Mouse (Mus musculus): Measurements from ENCODE around the gene Acta2.

The Acta2 gene

DNA sequence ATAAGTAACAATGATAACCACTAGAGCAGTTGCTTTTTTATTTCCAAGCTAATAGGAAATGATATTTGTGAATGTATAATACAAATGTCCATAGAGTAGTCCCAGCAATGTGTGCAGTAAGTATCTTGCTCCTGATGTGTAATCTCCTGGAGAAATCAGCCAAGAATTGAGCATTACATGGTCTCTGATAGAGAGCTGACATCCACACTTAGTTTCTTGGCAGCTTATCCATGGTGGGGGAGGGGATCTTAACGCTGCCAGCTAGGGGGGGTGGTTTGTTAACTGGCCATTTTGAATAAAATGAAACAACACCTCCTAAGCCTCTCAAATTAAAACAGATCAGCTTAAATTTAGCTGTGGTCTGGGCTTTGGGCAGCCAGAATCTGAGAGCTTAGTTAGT is 13.6 kb upstream of the Acta2 start:
- DNase-seq = peak; percentile 38

DNA sequence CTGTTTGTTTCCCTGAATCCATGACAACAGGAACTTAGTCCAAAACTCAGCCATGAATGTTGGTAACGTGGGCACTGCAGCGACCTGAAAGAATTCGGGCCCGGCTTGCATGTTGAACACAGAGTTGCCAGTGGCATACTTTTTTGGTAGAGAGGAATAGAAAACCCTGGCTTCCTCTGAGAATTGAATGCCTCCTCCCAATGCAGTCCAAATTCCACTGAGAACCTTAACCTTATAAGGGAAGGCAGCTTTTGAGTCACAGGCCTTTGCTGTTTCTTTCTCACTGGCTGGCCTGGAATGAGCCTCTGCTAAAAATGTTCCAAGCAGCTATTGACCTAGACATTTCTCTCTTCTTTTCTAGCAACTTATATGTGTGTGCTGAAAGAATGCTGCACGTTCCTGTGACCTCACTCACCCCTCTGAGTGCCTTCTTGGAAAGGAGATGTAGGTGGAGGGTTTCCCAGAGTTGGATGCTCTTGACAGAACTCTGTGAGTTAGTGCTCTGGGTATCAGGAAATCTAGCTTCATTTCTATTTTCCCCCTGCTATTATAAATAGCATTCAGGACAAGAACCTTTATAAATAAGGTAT is 10.3 kb upstream of the Acta2 start:
- DNase-seq = no peak

DNA sequence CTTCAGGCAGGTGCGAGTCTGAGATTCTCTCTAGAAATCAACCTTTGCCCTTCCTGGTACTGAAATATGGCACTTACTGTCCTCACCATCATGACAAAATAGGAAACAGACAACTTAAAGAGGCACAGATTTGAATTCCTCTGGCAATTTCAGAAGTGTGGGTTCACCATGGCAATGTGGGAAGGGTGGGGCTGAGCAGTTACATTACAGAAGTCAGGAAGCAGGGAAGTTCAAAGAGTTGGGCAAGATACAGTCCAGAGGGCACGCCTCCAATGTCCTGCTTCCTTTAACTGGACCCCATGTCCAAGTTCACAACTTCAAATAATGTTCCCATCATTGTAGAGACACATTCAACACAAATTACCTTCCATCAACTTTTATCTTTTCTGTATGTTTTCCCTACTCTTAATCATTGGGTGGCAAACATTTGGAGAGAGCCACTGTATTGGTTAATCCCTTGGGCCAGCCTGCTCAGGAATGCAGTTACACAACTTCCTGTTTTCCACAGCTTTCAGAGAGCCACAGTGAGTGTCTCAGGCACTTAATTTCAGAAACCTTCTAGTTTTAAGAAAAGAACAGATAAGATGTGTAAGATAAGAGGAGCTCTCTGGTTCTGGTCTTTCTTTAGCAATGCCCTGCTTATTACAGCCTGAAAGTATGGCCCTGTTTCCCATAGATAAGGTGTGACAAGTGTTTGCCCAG is 7.0 kb upstream of the Acta2 start:
- no peak for DNase-seq

DNA sequence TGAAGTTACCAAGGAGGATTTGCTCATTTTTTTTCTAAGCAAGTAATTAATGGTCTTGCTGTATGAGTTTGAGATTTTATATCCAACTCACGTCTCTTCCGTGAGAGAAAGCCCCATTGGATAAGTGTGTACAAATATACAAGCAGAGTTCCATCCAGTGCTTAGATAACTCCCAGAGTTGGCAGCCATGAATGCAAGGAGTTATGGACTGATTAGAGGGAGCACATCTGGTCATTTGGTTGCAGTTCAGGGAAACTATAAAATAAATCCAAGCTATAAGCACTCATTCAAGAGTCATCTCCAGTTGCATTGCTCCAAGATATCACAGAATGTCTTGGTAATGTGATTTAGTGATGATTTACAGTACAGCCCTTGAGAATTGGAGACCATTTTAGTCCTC is 1.5 kb upstream of the Acta2 start:
- no peak for DNase-seq

DNA sequence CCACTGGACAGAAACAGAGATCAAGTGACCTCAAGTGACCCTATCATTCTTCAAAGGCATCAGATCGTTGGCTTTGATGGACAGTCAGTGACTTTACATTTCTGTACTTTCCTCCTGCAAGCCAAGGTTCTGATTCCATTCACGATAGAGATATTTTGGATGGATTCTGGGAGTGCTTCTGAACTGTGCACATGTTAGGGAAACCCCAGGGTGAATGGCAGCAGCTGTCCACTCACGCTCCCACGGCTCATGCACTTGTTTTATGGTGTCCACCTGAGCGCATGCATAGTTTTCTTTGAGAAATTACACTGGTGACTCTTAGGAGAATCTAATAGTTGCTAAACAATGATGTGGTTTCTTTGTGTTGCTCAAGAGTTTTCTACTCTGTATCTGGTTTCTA is 759 bp upstream of the Acta2 start:
- DNase-seq = no peak

DNA sequence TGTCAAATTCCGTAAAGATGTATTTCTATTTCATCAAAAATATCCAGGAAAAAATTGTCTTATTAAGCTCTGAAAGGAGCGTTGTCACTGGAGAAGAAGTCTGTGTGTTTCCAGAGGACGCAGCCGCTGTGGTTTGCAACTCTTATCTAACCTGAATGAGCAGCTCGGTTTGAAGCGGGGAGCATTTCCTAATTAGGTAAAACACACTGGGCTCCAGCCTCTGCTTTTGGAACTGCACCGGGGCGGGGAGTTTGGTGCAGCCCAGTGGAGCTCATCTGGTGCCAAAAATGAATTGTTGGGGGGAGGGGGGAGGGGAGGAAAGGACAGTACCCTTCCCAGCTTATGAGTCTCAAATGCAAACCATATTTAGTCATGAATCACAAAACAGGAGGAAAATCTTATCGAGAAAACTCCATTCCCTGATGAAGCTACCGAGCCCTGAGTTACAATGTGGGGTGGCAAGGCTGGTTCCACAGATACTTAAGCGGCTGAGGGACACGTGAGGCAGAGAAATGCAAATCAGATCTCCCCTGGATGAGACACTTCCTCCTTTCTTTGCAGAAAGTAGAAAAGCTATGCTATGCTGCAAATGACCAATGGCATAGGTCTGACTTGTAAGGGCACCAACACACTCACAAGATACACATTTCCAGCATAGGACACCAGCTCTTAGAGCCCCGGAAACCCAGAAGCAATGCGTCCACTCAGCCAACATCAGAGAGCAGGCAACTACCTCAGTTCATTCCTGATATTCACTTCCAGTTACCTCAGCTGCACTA is 1.1 kb downstream of the Acta2 start:
- peak; percentile 52 for DNase-seq

DNA sequence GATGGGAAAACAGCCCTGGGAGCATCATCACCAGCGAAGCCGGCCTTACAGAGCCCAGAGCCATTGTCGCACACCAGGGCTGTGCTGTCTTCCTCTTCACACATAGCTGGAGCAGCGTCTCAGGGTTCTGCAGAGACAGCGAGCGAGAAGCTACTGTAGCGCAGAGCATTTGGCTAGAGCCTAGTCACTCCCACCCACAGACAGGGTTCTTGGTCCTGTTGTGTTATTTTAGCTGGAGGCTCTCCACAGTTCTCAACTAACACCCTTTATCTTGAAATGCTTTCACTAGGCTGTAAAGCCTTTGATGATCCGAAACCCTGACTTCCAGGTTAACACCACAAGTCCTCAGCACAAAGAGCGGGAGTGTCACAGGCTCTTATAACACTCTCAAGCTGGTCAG is 2.9 kb downstream of the Acta2 start:
- no peak for DNase-seq

DNA sequence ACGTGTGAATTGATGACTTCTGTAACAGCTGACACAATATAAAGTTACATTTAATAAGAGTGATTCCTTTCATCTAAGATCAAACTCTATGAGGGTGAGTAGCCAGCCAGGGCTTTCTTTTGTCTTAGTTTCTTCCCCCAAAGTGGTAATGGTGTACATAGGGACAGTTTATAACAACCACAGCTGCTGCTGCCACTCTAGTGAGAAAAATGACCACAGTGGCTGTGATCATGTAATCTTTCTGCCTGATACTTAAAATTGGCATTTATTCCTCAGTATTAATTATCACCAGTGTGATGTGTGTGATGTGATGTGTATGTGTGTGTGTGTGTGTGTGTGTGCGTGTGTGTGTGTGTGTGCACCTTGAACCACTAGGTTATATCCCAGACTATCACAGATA is 3.5 kb downstream of the Acta2 start:
- DNase-seq = no peak

DNA sequence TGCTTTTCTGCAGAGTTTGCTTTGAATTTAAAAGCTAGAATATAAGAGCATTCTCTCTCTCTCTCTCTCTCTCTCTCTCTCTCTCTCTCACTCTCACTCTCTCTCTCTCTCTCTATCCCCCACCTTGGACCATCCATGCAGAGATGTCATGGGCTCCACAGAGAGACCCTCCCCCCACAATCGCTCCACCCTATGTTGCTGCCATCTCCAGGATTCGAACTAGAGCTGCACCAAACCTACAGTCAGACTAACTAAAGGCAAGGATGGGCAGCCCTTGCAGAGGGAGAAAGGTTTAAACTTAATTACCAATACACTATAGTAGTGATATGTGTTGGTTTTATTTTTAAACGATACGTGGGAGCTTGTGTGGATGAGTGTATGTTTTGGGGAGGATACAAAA is 4.8 kb downstream of the Acta2 start:
- DNase-seq = no peak

DNA sequence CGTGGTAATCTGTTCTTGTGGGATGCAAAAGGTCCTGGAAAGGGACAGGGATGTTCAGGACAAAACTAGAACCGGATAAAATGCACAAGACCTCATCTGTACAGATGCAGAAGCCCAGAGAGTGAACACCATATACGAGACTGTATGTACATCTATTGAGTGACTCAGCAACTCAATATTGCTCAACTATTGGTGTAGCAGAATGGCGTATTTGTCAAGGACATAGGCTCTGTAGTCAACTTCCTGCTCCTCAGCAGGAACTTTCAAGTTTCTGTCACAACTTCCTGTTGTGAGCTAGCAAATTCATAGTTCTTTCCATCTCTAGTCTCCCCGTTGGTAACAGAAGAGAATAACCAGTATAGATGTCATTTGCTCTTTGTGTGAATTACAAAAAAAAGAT is 6.8 kb downstream of the Acta2 start:
- DNase-seq = no peak

DNA sequence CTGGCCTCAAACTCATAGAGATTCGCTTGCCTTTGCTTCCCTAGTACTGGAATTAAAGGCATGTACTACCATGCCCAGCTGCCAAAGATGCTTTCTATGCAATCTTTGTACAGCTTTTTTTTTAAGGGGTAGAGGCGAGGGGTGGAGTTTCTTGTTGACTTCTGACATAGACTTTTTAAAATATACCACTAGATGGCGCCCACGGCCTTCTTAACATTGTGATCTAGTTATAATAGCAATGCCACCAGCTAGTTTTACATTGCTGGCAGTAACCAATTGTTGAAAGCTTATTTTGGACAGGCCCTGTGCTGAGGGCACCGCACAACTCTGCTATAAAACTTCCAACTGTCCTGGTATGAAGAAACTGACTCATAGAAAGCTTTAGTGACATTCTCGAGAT is 11.3 kb downstream of the Acta2 start:
- peak; percentile 83 for DNase-seq

DNA sequence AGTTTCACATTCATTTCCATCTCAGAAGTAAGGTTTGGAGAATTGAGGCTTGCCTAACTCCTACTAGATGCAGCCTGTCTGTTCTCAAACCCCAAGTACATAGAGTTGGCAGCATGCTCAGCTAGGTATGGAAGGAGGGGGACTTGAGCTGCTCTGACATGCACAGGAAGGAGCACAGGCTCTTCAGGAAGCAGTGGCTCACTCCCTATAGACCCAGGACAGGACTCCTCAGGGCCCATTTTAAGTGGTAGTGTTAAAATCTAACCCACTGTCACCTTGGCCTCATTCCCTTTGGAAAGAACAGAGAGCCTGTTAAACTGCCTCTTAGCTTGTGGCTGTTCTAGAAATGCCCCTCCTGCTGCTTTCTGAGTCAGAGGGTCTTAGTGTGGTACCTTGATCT is 12.5 kb downstream of the Acta2 start:
- DNase-seq = no peak

DNA sequence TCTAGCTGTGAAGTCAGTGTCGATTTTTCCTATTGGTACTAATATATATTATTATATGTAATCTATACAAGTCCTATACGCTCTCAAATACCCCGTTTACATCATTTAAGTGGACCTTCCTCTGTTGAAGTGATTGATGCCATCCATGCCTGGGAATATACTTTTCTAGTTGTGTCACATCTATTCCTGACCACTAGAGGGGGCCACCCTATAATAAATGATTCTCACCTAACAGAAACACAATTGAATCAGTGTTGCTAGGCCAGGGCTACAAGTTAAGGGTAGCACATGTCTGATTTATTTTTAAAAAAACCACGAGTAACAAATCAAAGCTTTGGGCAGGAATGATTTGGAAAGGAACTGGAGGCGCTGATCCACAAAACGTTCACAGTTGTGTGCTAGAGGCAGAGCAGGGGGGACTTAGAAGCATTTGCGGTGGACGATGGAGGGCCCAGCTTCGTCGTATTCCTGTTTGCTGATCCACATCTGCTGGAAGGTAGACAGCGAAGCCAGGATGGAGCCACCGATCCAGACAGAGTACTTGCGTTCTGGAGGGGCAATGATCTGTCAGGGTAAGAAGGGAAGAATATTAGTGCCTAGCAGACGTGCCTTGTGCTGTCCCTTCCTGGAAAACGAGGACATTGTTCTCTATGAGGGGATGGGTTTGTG is 14.0 kb downstream of the Acta2 start:
- peak; percentile 61 for DNase-seq

DNA sequence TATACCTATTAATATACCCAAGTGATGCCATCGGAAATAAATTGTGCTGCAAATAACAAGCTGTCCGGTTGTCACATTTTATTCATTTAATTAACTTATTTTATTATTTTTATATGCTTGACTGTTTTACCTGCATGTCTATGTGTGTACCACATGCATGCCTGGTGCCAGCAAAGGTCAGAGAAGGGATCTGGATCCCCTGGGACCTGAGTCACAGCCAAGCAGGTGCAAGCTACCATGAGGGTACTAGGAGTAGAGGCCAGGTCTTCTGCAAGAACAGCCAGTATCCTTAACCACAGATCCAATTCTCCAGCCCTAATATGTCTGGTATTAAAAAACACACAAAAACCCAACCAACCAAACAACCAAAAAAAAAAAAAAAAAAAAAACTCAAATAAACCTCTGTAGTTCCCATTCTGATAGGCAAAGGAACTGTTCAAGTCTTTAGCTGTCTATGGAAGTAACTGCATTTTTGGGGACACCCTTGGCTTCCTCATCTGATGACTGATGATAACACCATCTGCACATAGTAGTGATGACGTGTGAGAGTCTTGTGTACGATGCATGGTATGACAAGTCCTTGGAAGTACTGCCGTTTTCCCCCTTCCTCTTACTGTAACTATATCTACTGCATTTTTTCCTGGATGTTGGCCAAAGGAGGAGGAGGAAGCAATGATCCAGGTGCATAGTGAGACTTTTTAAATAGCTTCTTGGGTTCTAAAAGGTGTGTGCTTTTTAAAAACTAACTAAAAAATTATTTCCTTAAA is 14.9 kb downstream of the Acta2 start:
- no peak for DNase-seq

DNA sequence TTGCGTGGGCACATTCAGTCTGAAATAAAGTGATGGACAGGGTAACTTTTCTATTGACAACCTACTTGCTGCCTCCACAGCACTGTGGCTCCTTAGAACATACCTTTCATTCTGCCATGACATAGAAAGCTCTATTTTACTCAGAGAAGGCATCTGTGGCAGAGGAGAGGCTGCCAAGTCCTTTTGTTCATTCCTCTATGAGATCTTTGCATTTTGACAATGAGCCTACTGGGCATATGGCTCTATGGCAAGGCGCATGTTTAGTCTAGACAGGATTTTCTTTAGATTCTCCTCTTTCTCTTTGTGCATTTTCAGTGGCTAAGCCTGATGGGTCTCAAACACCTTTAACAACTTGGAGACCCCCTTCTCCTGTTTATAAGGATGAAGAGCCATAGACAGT is 17.6 kb downstream of the Acta2 start:
- DNase-seq = no peak

DNA sequence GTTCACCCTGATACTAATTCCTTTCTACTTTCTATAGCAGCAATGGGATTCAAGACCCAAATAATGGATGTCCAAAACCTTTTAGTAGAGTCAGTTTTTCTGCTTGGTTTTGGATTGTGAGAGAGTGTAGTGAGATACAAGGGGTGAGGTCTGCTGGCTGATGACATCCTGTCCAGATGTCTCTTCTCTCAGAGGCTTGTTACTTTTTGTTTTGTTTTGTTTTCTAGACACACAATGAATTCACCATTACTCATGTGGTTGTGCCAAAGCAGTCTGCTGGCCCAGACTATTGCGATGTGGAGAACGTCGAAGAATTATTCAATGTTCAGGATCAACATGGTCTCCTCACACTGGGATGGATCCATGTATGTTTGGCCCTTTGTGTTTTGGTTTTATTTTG is 19.3 kb downstream of the Acta2 start:
- no peak for DNase-seq

DNA sequence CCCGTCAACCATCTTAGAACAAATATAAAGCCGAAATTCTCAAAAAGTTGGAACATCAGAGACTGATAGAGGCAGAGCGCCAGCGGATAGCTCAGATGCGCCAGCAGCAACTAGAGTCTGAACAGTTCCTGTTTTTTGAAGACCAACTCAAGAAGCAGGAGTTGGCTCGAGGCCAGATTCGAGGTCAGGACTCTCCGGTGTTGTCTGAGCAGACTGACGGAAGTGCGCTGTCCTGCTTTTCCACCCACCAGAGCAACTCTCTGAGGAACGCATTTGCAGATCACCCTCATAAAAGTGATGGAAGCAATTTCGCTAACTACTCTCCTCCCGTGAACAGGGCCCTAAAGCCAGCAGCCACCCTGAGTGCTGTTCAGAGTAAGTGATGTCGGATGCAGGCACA is 21.4 kb downstream of the Acta2 start:
- DNase-seq = peak; percentile 76

DNA sequence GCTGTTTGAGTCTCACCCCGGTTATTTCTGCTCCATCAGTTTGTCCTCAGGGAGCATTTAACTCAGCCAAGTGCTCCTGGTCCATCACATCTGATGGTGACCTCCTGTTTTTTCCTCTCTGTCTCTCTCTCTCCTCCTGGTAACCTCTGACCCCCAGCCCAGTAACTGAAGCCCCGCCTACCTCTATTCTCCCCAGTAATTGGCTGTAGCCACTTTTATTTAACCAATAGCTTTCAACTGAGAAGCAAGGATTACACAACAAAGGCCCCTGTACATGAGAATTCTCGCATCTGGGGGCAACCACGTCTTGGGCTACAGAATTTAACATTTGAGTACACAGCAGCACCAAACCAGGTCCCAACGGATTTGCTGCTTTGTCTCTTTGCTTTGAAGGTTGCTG is 23.1 kb downstream of the Acta2 start:
- no peak for DNase-seq

DNA sequence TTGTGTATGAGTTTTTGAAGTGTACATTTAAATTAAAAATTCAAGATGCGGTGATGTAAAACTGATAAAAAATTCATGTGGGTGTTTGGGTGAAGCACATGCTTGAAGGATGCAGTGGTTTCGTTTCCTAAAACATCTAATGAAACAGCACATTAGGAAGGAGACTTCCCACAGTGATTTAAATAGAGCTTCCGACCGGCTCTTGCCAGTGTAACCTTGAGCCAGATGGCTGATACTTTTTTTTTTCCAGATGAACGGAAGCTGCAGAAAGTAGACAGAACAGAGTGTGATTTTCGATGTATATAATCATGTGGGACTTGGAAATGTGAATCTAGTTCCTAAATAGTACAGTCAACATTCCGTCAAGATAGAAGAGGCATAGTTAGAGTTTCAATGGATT is 23.8 kb downstream of the Acta2 start:
- no peak for DNase-seq

DNA sequence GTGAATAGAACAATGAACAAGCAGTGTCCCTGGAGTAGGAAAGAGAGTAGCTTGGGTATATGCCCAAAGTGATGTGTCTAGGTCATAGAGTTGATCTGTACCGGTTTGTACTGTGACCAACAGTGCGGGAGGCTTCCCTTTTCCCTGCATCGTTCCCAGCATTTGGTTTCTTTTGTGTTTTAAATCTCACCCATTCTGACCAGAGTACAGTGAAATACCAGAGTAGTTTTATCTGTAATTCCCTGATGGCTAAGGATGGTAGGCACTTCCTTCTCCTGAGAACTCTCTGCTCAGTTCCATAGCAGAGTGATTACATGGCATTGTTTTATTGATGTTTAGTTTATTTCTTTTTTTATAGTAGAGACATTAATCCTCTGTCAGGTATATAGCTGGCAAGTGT is 32.6 kb downstream of the Acta2 start:
- DNase-seq = no peak

DNA sequence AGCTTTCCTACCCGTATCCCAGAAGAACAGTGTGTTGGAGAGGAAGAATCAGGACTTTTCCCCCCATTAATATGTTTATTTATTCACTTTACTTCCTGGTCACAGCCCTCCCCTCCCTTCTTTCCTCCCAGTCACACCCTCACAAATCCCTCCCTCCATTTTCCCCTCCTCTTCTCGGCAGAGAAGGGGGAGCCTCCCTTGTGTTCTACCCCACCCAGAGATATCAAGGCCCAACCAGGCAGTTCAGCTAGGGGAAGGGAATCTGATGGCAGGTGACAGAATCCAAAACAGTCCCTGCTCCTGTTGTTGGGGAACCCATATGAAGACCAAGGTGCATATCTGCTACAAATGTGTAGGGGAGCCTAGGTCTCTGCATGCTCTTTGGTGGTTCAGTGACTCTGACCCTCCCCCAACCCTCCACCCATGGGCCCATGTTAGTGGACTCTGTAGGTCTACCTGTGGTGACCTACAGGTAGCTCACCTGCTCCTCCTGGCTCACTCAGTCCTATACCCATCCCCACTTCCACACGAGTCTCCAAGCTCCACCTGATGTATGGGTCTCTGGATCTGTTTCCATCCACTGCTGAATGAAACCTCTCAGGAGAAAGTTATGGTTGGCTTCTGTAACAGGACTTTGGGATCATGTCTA is 34.5 kb downstream of the Acta2 start:
- no peak for DNase-seq

DNA sequence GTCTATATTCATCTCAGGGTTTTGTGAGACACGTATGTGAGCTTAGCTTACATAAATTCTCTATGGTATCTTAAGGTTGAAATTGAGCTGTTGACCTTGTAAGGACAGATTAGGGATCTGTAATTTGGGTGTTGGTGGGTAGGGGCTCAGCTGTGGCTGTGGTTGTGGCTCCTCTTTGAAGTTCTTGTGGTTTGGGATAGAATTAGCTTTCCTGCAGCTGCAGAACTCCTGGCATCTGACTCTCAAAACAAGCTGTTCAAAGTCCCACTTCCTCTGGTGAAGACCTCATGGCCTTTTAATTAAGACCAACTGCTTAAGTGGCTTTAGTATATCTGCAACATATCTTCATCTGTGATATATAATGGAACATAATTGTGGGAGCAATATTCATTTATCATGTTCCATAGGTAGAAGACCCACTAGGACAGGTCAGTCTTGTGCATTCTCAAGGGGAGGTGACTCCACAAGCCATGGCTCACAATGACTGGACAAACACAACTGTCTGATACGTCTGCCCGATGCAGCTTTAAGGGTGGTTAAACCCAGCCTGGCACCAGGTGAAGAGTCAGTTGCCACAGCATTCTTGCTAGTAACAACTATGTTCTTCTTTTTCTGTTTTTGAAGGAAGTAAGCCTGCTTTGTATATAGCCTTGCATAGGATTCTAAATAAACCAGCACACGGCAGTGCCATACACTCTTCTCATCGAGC is 36.0 kb downstream of the Acta2 start:
- DNase-seq = no peak

All from lung, postnatal 10 days (tissue).